Mouse (Mus musculus) midbrain, embryonic 11.5 days (tissue): Measurements from ENCODE around the gene Tcf3. TPM values are rescaled to one million over a fixed set of nuclear protein-coding genes. Genes with fewer than 3 reads are reported as not detected.
A peak's percentile ranks its signal among the peaks of the same experiment; 100 is the strongest.

Experiments
- ATAC-seq: fragments of 200-750 bp; cut with Nextera tagmentation; 2 replicates; pipeline ENCODE4 v1.8.0; 2017; ENCODE audit warnings: moderate TSS enrichment, moderate library complexity; ENCODE audit not compliant: low FRiP score
- DNase-seq: peaks from one replicate; pipeline ENCODE4 v3.0.0; 2015; ENCODE audit warnings: low spot score; ENCODE audit errors: missing footprints
- H3K27ac ChIP-seq: fragments of 300-500 bp; sonication (generic); 2 replicates; pipeline ENCODE4 v1.5.1; 2014; ENCODE audit warnings: low read depth, low read length
- H3K27me3 ChIP-seq: fragments of 300-500 bp; sonication (generic); 2 replicates; pipeline ENCODE4 v1.6.1; 2014; ENCODE audit warnings: mild to moderate bottlenecking, low read length, moderate library complexity, mixed read lengths; ENCODE audit not compliant: control insufficient read depth, insufficient read depth
- H3K36me3 ChIP-seq: fragments of 300-500 bp; sonication (generic); 2 replicates; pipeline ENCODE4 v1.6.1; 2014; ENCODE audit warnings: mild to moderate bottlenecking, low read length, moderate library complexity, mixed read lengths; ENCODE audit not compliant: control insufficient read depth, insufficient read depth
- H3K4me1 ChIP-seq: fragments of 300-500 bp; sonication (generic); 2 replicates; pipeline ENCODE4 v1.6.1; 2014; ENCODE audit warnings: low read length; ENCODE audit not compliant: control insufficient read depth, insufficient read depth
- H3K4me2 ChIP-seq: fragments of 300-500 bp; sonication (generic); 2 replicates; pipeline ENCODE4 v1.6.1; 2014; ENCODE audit warnings: mild to moderate bottlenecking, moderate library complexity
- H3K4me3 ChIP-seq: fragments of 300-500 bp; sonication (generic); 2 replicates; pipeline ENCODE4 v1.5.1; 2014; ENCODE audit warnings: low read depth, low read length
- H3K9ac ChIP-seq: fragments of 300-500 bp; sonication (generic); 2 replicates; pipeline ENCODE4 v1.6.1; 2014; ENCODE audit warnings: low read length
- H3K9me3 ChIP-seq: fragments of 300-500 bp; sonication (generic); 2 replicates; pipeline ENCODE4 v1.6.1; 2016; ENCODE audit warnings: low read length; ENCODE audit not compliant: control insufficient read depth
- WGBS: fragments of 180-500 bp; shearing (Covaris S2); extraction: QIAGEN DNeasy Blood & Tissue Kit; methylation state at CpG from one replicate; pipeline ENCODE4 v1.1.7; 2014; 5-methylcytosine and 5-hydroxymethylcytosine counted together
- polyA plus RNA-seq: library from polyadenylated mRNA; unstranded; fragments of >200 nt; fragmentation: Nextera tagmentation; extraction: Ambion mirVana; gene quantifications from 2 replicates; pipeline ENCODE4 v1.2.1, GENCODE M21; 2014

The Tcf3 gene
- polyA plus RNA-seq, 1 experiment from 2014 or later: 154 TPM

GRCm38 (mm10) chr10:80420729-80421128 lies 12.7 kb downstream of the Tcf3 start:
- no peak for ATAC-seq
- H3K36me3 ChIP-seq: peaks cover 65% of the 10 kb centered on the region
- no peak overlapping the region for H3K9ac ChIP-seq
- WGBS: 94% methylated on average over 10 of the region's 10 CpGs
- DNase-seq: no peak
- no peaks in the 10 kb centered on the region for H3K27me3 ChIP-seq
- no peak overlapping the region for H3K4me2 ChIP-seq
- no peaks in the 10 kb centered on the region; the same call in 1 of the 2 replicates for H3K4me1 ChIP-seq
- H3K9me3 ChIP-seq: peaks cover 4% of the 10 kb centered on the region; the same call in 1 of the 2 replicates
- H3K27ac ChIP-seq: no peak overlapping the region
- H3K4me3 ChIP-seq: no peak overlapping the region

GRCm38 (mm10) chr10:80419419-80419818 lies 14.0 kb downstream of the Tcf3 start:
- H3K27ac ChIP-seq: no peak overlapping the region
- H3K27me3 ChIP-seq: no peaks in the 10 kb centered on the region
- H3K36me3 ChIP-seq: peaks cover 61% of the 10 kb centered on the region
- H3K4me3 ChIP-seq: no peak overlapping the region
- DNase-seq: no peak
- H3K4me1 ChIP-seq: no peaks in the 10 kb centered on the region; the same call in 1 of the 2 replicates
- no peak for ATAC-seq
- H3K4me2 ChIP-seq: no peak overlapping the region
- no peak overlapping the region for H3K9ac ChIP-seq
- 93% methylated on average over 8 of the region's 8 CpGs for WGBS
- no peaks in the 10 kb centered on the region for H3K9me3 ChIP-seq

- no peaks in the 10 kb centered on the region for H3K9me3 ChIP-seq
- no peaks in the 10 kb centered on the region; the same call in 1 of the 2 replicates for H3K4me1 ChIP-seq
- WGBS: 88% methylated on average over 3 of the region's 3 CpGs
- peaks cover 64% of the 10 kb centered on the region for H3K36me3 ChIP-seq
- DNase-seq: no peak
- no peak for ATAC-seq
- H3K9ac ChIP-seq: no peak overlapping the region
- no peak overlapping the region for H3K4me2 ChIP-seq
- H3K27me3 ChIP-seq: no peaks in the 10 kb centered on the region
- H3K27ac ChIP-seq: no peak overlapping the region
- no peak overlapping the region for H3K4me3 ChIP-seq
These were observed 15.1 kb downstream of the Tcf3 start for GRCm38 (mm10) chr10:80418311-80418710.

GRCm38 (mm10) chr10:80417841-80418240 lies 15.6 kb downstream of the Tcf3 start:
- H3K4me3 ChIP-seq: no peak overlapping the region
- peaks cover 68% of the 10 kb centered on the region for H3K36me3 ChIP-seq
- ATAC-seq: no peak
- H3K9me3 ChIP-seq: no peaks in the 10 kb centered on the region
- no peaks in the 10 kb centered on the region; the same call in 1 of the 2 replicates for H3K4me1 ChIP-seq
- H3K27ac ChIP-seq: no peak overlapping the region
- no peaks in the 10 kb centered on the region for H3K27me3 ChIP-seq
- no peak overlapping the region for H3K9ac ChIP-seq
- WGBS: 96% methylated on average over 1 of the region's 1 CpGs
- H3K4me2 ChIP-seq: no peak overlapping the region
- no peak for DNase-seq

- no peak overlapping the region for H3K4me2 ChIP-seq
- no peak overlapping the region for H3K9ac ChIP-seq
- peaks cover 72% of the 10 kb centered on the region for H3K36me3 ChIP-seq
- no peak for DNase-seq
- no peak overlapping the region for H3K4me3 ChIP-seq
- H3K27me3 ChIP-seq: no peaks in the 10 kb centered on the region
- no peak for ATAC-seq
- 99% methylated on average over 10 of the region's 10 CpGs for WGBS
- no peaks in the 10 kb centered on the region for H3K9me3 ChIP-seq
- no peaks in the 10 kb centered on the region; the same call in 1 of the 2 replicates for H3K4me1 ChIP-seq
- H3K27ac ChIP-seq: no peak overlapping the region
These were observed 16.1 kb downstream of the Tcf3 start for GRCm38 (mm10) chr10:80417371-80417770.

GRCm38 (mm10) chr10:80415566-80415965 lies 17.9 kb downstream of the Tcf3 start:
- 90% methylated on average over 7 of the region's 7 CpGs for WGBS
- Histone ChIP-seq H3K9ac (no peak overlapping the region), H3K4me2 (no peak overlapping the region), H3K36me3 (peaks cover 81% of the 10 kb centered on the region), H3K4me1 (no peaks in the 10 kb centered on the region; the same call in 1 of the 2 replicates), H3K27me3 (no peaks in the 10 kb centered on the region), H3K9me3 (no peaks in the 10 kb centered on the region), H3K27ac (no peak overlapping the region), H3K4me3 (no peak overlapping the region)
- no peak for DNase-seq
- no peak for ATAC-seq

- no peaks in the 10 kb centered on the region for H3K27me3 ChIP-seq
- no peak overlapping the region for H3K4me2 ChIP-seq
- no peak overlapping the region for H3K4me3 ChIP-seq
- H3K9me3 ChIP-seq: no peaks in the 10 kb centered on the region
- ATAC-seq (no peak), DNase-seq (no peak)
- H3K36me3 ChIP-seq: peaks cover 61% of the 10 kb centered on the region
- H3K9ac ChIP-seq: no peak overlapping the region
- H3K4me1 ChIP-seq: no peaks in the 10 kb centered on the region
- 91% methylated on average over 44 of the region's 44 CpGs for WGBS
- no peak overlapping the region for H3K27ac ChIP-seq
These were observed 20.5 kb downstream of the Tcf3 start for GRCm38 (mm10) chr10:80412656-80413541.

- no peaks in the 10 kb centered on the region for H3K27me3 ChIP-seq
- DNase-seq (no peak), ATAC-seq (no peak)
- H3K9me3 ChIP-seq: no peaks in the 10 kb centered on the region
- no peak overlapping the region for H3K9ac ChIP-seq
- WGBS: 56% methylated on average over 4 of the region's 4 CpGs
- H3K36me3 ChIP-seq: peaks cover 34% of the 10 kb centered on the region
- H3K4me1 ChIP-seq: peaks cover 16% of the 10 kb centered on the region
- no peak overlapping the region for H3K27ac ChIP-seq
- no peak overlapping the region for H3K4me3 ChIP-seq
- no peak overlapping the region for H3K4me2 ChIP-seq
These were observed 25.5 kb downstream of the Tcf3 start for GRCm38 (mm10) chr10:80407924-80408323.

GRCm38 (mm10) chr10:80406684-80407501 lies 26.6 kb downstream of the Tcf3 start, which contains the start of gene Uqcr11:
Uqcr11 (minus strand) TSS chr10:80406830.
- ATAC-seq (peak; percentile 78), DNase-seq (peak; percentile 99)
- peak within 1 kb of the TSS; percentile 50 for H3K27ac ChIP-seq
- H3K4me1 ChIP-seq: peaks cover 16% of the 10 kb centered on the region
- 2% methylated on average over 27 of the region's 27 CpGs for WGBS
- H3K9ac ChIP-seq: peak within 1 kb of the TSS; percentile 88
- peak within 1 kb of the TSS; percentile 95 for H3K4me2 ChIP-seq
- peak within 1 kb of the TSS; percentile 83 for H3K4me3 ChIP-seq
- H3K36me3 ChIP-seq: peaks cover 30% of the 10 kb centered on the region
- no peaks in the 10 kb centered on the region for H3K9me3 ChIP-seq
- H3K27me3 ChIP-seq: no peaks in the 10 kb centered on the region
